Mouse (Mus musculus) bone marrow, adult 2 months (tissue): ENCODE measurements around the gene Glcci1. TPM values are rescaled to one million over a fixed set of nuclear protein-coding genes. Genes with fewer than 3 reads are reported as not detected.

Source experiments
- H3K27ac ChIP-seq: fragments of 200-500 bp; 2 replicates; pipeline ENCODE4 v1.5.1; 2012; ENCODE audit warnings: low read depth, mild to moderate bottlenecking, control low read depth, inconsistent platforms, low read length; ENCODE audit not compliant: control insufficient read depth, poor library complexity, insufficient read depth
- H3K4me1 ChIP-seq: fragments of 200-500 bp; 2 replicates; pipeline ENCODE4 v1.6.1; 2011; ENCODE audit warnings: low read length; ENCODE audit not compliant: control insufficient read depth, insufficient read depth
- H3K4me3 ChIP-seq: fragments of 200-500 bp; replicated peaks from 2 replicates; pipeline ENCODE3; 2011; ENCODE audit warnings: mild to moderate bottlenecking, low read depth, low read length, control low read depth; ENCODE audit not compliant: control insufficient read depth
- CTCF ChIP-seq: fragments of 200-500 bp; IDR thresholded peaks from 2 replicates; pipeline ENCODE4 v1.5.1; 2011; ENCODE audit warnings: low read length, control low read depth; ENCODE audit not compliant: control insufficient read depth, insufficient read depth
- POLR2A ChIP-seq: fragments of 200-500 bp; IDR thresholded peaks from 2 replicates; pipeline ENCODE4 v1.6.1; 2011; ENCODE audit warnings: low read depth, mild to moderate bottlenecking, control low read depth, low read length, borderline replicate concordance; ENCODE audit not compliant: control insufficient read depth
- WGBS: fragments of 180-500 bp; shearing (Covaris S2); methylation state at CpG from one replicate; pipeline ENCODE4 v1.1.7; 2018; 5-methylcytosine and 5-hydroxymethylcytosine counted together
- polyA plus RNA-seq: library from polyadenylated mRNA; stranded (reverse); fragments of >200 nt; gene quantifications from 2 replicates; pipeline ENCODE4 v1.2.4, GENCODE M21; 2011; ENCODE audit warnings: low replicate concordance; ENCODE audit not compliant: missing spikeins, insufficient read depth, insufficient read length

Gene Glcci1
- polyA plus RNA-seq, 1 experiment: 14.7 TPM

GRCm38 (mm10) chr6:8474316-8474715 lies 35.1 kb upstream of the Glcci1 start:
- TF ChIP-seq CTCF (no peak), POLR2A (no peak)
- WGBS: 74% methylated on average over 3 of the region's 3 CpGs
- H3K4me3 ChIP-seq: no peak overlapping the region
- no peak overlapping the region for H3K27ac ChIP-seq
- H3K4me1 ChIP-seq: no peaks in the 10 kb centered on the region

DNA sequence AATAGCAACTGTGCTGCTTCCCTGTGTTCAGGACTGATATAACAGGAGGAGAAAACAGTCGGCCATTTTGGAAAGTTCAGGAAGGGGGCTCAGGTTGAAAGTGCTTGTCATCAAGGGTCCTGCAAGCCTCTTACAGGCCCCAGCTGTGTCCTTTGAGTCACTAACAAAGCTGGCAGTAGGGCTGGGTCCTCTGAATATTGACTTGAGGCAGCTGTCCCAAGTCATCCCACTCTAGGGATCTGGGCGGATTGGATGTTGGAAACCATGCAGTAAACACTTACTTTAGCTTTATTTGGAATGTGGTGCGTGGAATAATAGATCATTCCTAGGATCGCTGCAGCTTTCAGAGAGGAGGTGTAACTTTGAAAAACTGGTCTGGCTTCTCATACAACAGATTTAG lies 34.6 kb upstream of the Glcci1 start:
- Histone ChIP-seq H3K27ac (no peak overlapping the region), H3K4me1 (no peaks in the 10 kb centered on the region), H3K4me3 (no peak overlapping the region)
- TF ChIP-seq POLR2A (no peak), CTCF (no peak)
- 86% methylated on average over 4 of the region's 4 CpGs for WGBS

DNA sequence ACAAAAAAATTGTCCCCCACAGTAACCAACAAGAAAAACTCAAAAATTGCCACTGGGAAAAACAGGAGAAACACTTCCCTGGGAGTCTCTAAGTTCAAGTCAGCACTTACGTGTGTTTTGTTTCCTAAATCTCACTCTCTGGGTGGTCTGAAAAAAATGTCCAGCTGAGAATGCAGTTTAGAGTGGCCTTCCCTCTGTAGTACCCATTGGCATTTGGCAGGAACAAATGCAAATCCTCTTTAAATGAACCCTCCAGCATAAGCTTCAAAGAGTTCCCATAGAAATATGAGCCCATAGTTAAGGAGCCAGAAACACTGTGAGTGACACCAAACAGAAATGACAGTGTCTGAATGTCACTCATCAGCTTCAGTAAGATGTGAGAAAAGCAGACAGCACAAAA lies 30.2 kb upstream of the Glcci1 start:
- Histone ChIP-seq H3K4me3 (no peak overlapping the region), H3K4me1 (no peaks in the 10 kb centered on the region), H3K27ac (no peak overlapping the region)
- WGBS: 87% methylated on average over 1 of the region's 1 CpGs
- TF ChIP-seq POLR2A (no peak), CTCF (no peak)

- 68% methylated on average over 17 of the region's 17 CpGs for WGBS
- peak overlapping the region; percentile 79 for H3K27ac ChIP-seq
- no peak for TF ChIP-seq CTCF
- no peak for TF ChIP-seq POLR2A
- H3K4me1 ChIP-seq: peaks cover 7% of the 10 kb centered on the region
- no peak overlapping the region for H3K4me3 ChIP-seq
These were observed 24.7 kb upstream of the Glcci1 start for GRCm38 (mm10) chr6:8484437-8485275.

GRCm38 (mm10) chr6:8485414-8486175 lies 23.8 kb upstream of the Glcci1 start:
- WGBS: 55% methylated on average over 16 of the region's 16 CpGs
- H3K4me3 ChIP-seq: peak overlapping the region; percentile 3
- peak overlapping the region; percentile 79 for H3K27ac ChIP-seq

GRCm38 (mm10) chr6:8486391-8487043 lies 22.9 kb upstream of the Glcci1 start:
- WGBS: 90% methylated on average over 17 of the region's 17 CpGs
- TF ChIP-seq CTCF (no peak), POLR2A (no peak)
- Histone ChIP-seq H3K4me1 (peaks cover 7% of the 10 kb centered on the region), H3K27ac (peak overlapping the region; percentile 50), H3K4me3 (no peak overlapping the region)

More at GRCm38 (mm10) chr6:8485414-8486175, 23.8 kb upstream of the Glcci1 start:
- peaks cover 7% of the 10 kb centered on the region for H3K4me1 ChIP-seq
- TF ChIP-seq POLR2A (no peak), CTCF (no peak)

DNA sequence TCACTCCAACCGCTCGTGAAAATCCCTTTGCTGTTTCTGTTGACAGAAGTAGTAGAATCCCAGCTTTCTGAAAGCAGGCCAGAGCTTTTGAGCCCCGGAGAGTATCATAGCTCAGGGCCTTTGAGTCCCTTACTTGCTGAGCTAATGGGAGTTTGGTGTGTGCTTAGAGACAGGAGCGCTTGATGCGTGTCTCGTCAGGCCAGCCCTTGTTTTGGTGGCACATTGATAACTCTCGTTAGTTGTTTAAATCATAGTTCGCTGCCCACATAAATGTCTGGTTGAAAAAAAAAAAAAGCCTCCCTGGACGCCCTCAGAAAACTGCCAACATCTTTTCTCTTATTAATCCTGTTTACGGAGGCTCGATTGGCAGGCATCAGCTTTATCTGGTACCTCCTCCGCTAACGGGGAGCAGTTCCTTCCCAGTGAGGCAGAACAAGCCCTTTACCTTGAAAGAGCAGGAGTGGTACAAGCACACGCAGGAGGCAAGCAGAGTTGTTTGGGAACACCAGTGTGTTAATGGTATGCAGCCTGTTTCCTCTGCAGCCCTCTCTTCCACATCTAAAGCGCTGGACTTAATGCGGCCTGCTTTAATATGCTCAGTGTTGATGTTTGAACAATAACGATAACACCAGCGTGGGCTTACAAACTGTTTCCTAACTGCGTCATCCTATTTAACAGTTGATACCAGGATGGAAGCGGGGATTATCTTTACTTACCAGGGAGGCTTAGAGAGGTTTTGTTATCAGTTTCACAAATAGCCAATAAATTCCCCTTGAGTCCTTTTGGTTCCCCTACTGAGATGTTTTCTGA lies 22.2 kb upstream of the Glcci1 start:
- H3K27ac ChIP-seq: peak overlapping the region; percentile 83
- H3K4me1 ChIP-seq: peaks cover 7% of the 10 kb centered on the region
- TF ChIP-seq POLR2A (no peak), CTCF (no peak)
- H3K4me3 ChIP-seq: peak overlapping the region; percentile 55
- WGBS: 65% methylated on average over 20 of the region's 20 CpGs

- TF ChIP-seq POLR2A (no peak), CTCF (no peak)
- Histone ChIP-seq H3K27ac (peak overlapping the region; percentile 9; the same call in 1 of the 2 replicates), H3K4me1 (peaks cover 7% of the 10 kb centered on the region), H3K4me3 (no peak overlapping the region)
- 59% methylated on average over 5 of the region's 5 CpGs for WGBS
These were observed 21.2 kb upstream of the Glcci1 start for GRCm38 (mm10) chr6:8488249-8488648.
